Mouse (Mus musculus): Measurements from ENCODE around the gene Fxyd4. TPM values are rescaled to one million over a fixed set of nuclear protein-coding genes. Genes with fewer than 3 reads are reported as not detected.

Fxyd4 gene
- polyA plus RNA-seq, 1 experiment from 2014 or later: 3.1 TPM

- H3K4me3 ChIP-seq (replicated peaks): no peak overlapping the region
- no peak overlapping the region for H3K27ac ChIP-seq
- H3K4me1 ChIP-seq (replicated peaks): peaks cover 13% of the 10 kb centered on the region
- H3K9ac ChIP-seq (replicated peaks): no peak overlapping the region
- no peaks in the 10 kb centered on the region for H3K36me3 ChIP-seq
- WGBS: 78% methylated on average over 3 of the region's 3 CpGs
- H3K27me3 ChIP-seq: no peaks in the 10 kb centered on the region
- no peaks in the 10 kb centered on the region for H3K9me3 ChIP-seq
- H3K4me2 ChIP-seq: no peak overlapping the region
- no peak for ATAC-seq (ENCODE audit: insufficient number of reproducible peaks, insufficient read depth, low FRiP score, low TSS enrichment, low read depth)
These were observed 33.7 kb downstream of the Fxyd4 start for GRCm38 (mm10) chr6:117903836-117904235.

- H3K4me1 ChIP-seq (replicated peaks): peaks cover 6% of the 10 kb centered on the region
- no peaks in the 10 kb centered on the region for H3K36me3 ChIP-seq
- H3K27me3 ChIP-seq: no peaks in the 10 kb centered on the region
- no peak overlapping the region for H3K27ac ChIP-seq
- ATAC-seq (ENCODE audit: insufficient number of reproducible peaks, insufficient read depth, low FRiP score, low TSS enrichment, low read depth): no peak
- H3K4me3 ChIP-seq (replicated peaks): no peak overlapping the region
- no peak overlapping the region for H3K4me2 ChIP-seq
- 83% methylated on average over 4 of the region's 4 CpGs for WGBS
- no peaks in the 10 kb centered on the region for H3K9me3 ChIP-seq
- no peak overlapping the region for H3K9ac ChIP-seq (replicated peaks)
These were observed 34.9 kb downstream of the Fxyd4 start for GRCm38 (mm10) chr6:117902556-117902955.

GRCm38 (mm10) chr6:117901510-117902402 is 35.7 kb downstream of the Fxyd4 start:
- H3K4me3 ChIP-seq (replicated peaks): no peak overlapping the region
- no peak overlapping the region for H3K4me2 ChIP-seq
- no peaks in the 10 kb centered on the region for H3K27me3 ChIP-seq
- WGBS: 75% methylated on average over 9 of the region's 9 CpGs
- no peak overlapping the region for H3K9ac ChIP-seq (replicated peaks)
- no peak overlapping the region for H3K27ac ChIP-seq
- no peaks in the 10 kb centered on the region for H3K36me3 ChIP-seq
- H3K9me3 ChIP-seq: no peaks in the 10 kb centered on the region
- no peak for ATAC-seq (ENCODE audit: insufficient number of reproducible peaks, insufficient read depth, low FRiP score, low TSS enrichment, low read depth)
- peaks cover 6% of the 10 kb centered on the region for H3K4me1 ChIP-seq (replicated peaks)

GRCm38 (mm10) chr6:117900126-117901080 is 37.1 kb downstream of the Fxyd4 start, which contains the start of gene Hnrnpf:
Gene Hnrnpf, plus strand, starts transcription at chr6:117900324.
- Histone ChIP-seq H3K4me1 (replicated peaks) (peaks cover 3% of the 10 kb centered on the region), H3K4me2 (no peak within 1 kb of the TSS), H3K27ac (no peak within 1 kb of the TSS), H3K27me3 (no peaks in the 10 kb centered on the region), H3K9me3 (no peaks in the 10 kb centered on the region), H3K4me3 (replicated peaks) (no peak within 1 kb of the TSS), H3K9ac (replicated peaks) (no peak within 1 kb of the TSS), H3K36me3 (no peaks in the 10 kb centered on the region)
- 79% methylated on average over 17 of the region's 17 CpGs for WGBS
- ATAC-seq (ENCODE audit: insufficient number of reproducible peaks, insufficient read depth, low FRiP score, low TSS enrichment, low read depth): no peak

- Histone ChIP-seq H3K27me3 (no peaks in the 10 kb centered on the region), H3K4me1 (replicated peaks) (no peaks in the 10 kb centered on the region), H3K27ac (no peak overlapping the region), H3K9ac (replicated peaks) (no peak overlapping the region), H3K4me2 (no peak overlapping the region), H3K4me3 (replicated peaks) (no peak overlapping the region), H3K9me3 (no peaks in the 10 kb centered on the region), H3K36me3 (no peaks in the 10 kb centered on the region)
- no peak for ATAC-seq (ENCODE audit: insufficient number of reproducible peaks, insufficient read depth, low FRiP score, low TSS enrichment, low read depth)
- WGBS: 64% methylated on average over 5 of the region's 5 CpGs
These were observed 39.7 kb downstream of the Fxyd4 start for GRCm38 (mm10) chr6:117897800-117898199.

- no peak overlapping the region for H3K27ac ChIP-seq
- no peaks in the 10 kb centered on the region for H3K4me1 ChIP-seq (replicated peaks)
- ATAC-seq (ENCODE audit: insufficient number of reproducible peaks, insufficient read depth, low FRiP score, low TSS enrichment, low read depth): no peak
- no peaks in the 10 kb centered on the region for H3K9me3 ChIP-seq
- 89% methylated on average over 2 of the region's 2 CpGs for WGBS
- H3K4me2 ChIP-seq: no peak overlapping the region
- no peaks in the 10 kb centered on the region for H3K36me3 ChIP-seq
- H3K4me3 ChIP-seq (replicated peaks): no peak overlapping the region
- H3K27me3 ChIP-seq: no peaks in the 10 kb centered on the region
- H3K9ac ChIP-seq (replicated peaks): no peak overlapping the region
These were observed 44.1 kb downstream of the Fxyd4 start for GRCm38 (mm10) chr6:117893435-117893834.

GRCm38 (mm10) chr6:117892386-117892785 is 45.1 kb downstream of the Fxyd4 start:
- no peaks in the 10 kb centered on the region for H3K27me3 ChIP-seq
- no peak overlapping the region for H3K27ac ChIP-seq
- 65% methylated on average over 3 of the region's 3 CpGs for WGBS
- no peaks in the 10 kb centered on the region for H3K36me3 ChIP-seq
- no peak overlapping the region for H3K4me2 ChIP-seq
- ATAC-seq (ENCODE audit: insufficient number of reproducible peaks, insufficient read depth, low FRiP score, low TSS enrichment, low read depth): no peak
- H3K9me3 ChIP-seq: no peaks in the 10 kb centered on the region
- H3K4me1 ChIP-seq (replicated peaks): no peaks in the 10 kb centered on the region
- H3K4me3 ChIP-seq (replicated peaks): no peak overlapping the region
- H3K9ac ChIP-seq (replicated peaks): no peak overlapping the region

GRCm38 (mm10) chr6:117891369-117892160 is 45.9 kb downstream of the Fxyd4 start:
- Histone ChIP-seq H3K4me3 (replicated peaks) (no peak overlapping the region), H3K36me3 (no peaks in the 10 kb centered on the region), H3K27me3 (no peaks in the 10 kb centered on the region), H3K27ac (no peak overlapping the region), H3K4me2 (no peak overlapping the region), H3K4me1 (replicated peaks) (no peaks in the 10 kb centered on the region), H3K9ac (replicated peaks) (no peak overlapping the region), H3K9me3 (no peaks in the 10 kb centered on the region)
- ATAC-seq (ENCODE audit: insufficient number of reproducible peaks, insufficient read depth, low FRiP score, low TSS enrichment, low read depth): no peak
- WGBS: 60% methylated on average over 14 of the region's 14 CpGs

- no peaks in the 10 kb centered on the region for H3K9me3 ChIP-seq
- no peak overlapping the region for H3K4me3 ChIP-seq (replicated peaks)
- no peaks in the 10 kb centered on the region for H3K27me3 ChIP-seq
- H3K9ac ChIP-seq (replicated peaks): no peak overlapping the region
- H3K27ac ChIP-seq: no peak overlapping the region
- ATAC-seq (ENCODE audit: insufficient number of reproducible peaks, insufficient read depth, low FRiP score, low TSS enrichment, low read depth): no peak
- H3K4me2 ChIP-seq: no peak overlapping the region
- 85% methylated on average over 6 of the region's 6 CpGs for WGBS
- H3K4me1 ChIP-seq (replicated peaks): no peaks in the 10 kb centered on the region
- H3K36me3 ChIP-seq: no peaks in the 10 kb centered on the region
These were observed 47.2 kb downstream of the Fxyd4 start for GRCm38 (mm10) chr6:117890257-117890656.

GRCm38 (mm10) chr6:117888642-117889096 is 48.8 kb downstream of the Fxyd4 start:
- WGBS: 63% methylated on average over 2 of the region's 2 CpGs
- no peaks in the 10 kb centered on the region for H3K27me3 ChIP-seq
- no peaks in the 10 kb centered on the region for H3K9me3 ChIP-seq
- H3K9ac ChIP-seq (replicated peaks): no peak overlapping the region
- H3K4me3 ChIP-seq (replicated peaks): no peak overlapping the region
- no peaks in the 10 kb centered on the region for H3K36me3 ChIP-seq
- H3K4me1 ChIP-seq (replicated peaks): no peaks in the 10 kb centered on the region
- H3K27ac ChIP-seq: 0 out of 2 replicates have a peak overlapping the region, but pooled peaks have one; percentile 9
- no peak for ATAC-seq (ENCODE audit: insufficient number of reproducible peaks, insufficient read depth, low FRiP score, low TSS enrichment, low read depth)
- no peak overlapping the region for H3K4me2 ChIP-seq

Data from limb, embryonic 12.5 days (tissue).